Mouse (Mus musculus) stomach, postnatal 0 days (tissue): Measurements from ENCODE around the gene Krt71. TPM values are rescaled to one million over a fixed set of nuclear protein-coding genes. Genes with fewer than 3 reads are reported as not detected.

Source experiments
- ATAC-seq: fragments of 200-750 bp; cut with Nextera tagmentation; 2 replicates; pipeline ENCODE4 v1.8.0; 2017; ENCODE audit not compliant: low FRiP score, low TSS enrichment
- DNase-seq: peaks from one replicate; pipeline ENCODE4 v3.0.0-alpha.2; 2016; ENCODE audit warnings: low spot score
- H3K27ac ChIP-seq: fragments of 300-500 bp; sonication (generic); replicated peaks from 2 replicates; pipeline ENCODE4 v1.5.1; 2014; ENCODE audit warnings: mild to moderate bottlenecking, control low read depth
- H3K27me3 ChIP-seq: fragments of 300-500 bp; sonication (generic); 2 replicates; pipeline ENCODE4 v1.6.1; 2014; ENCODE audit warnings: low read length; ENCODE audit not compliant: control insufficient read depth, insufficient read depth
- H3K36me3 ChIP-seq: fragments of 300-500 bp; sonication (generic); 2 replicates; pipeline ENCODE4 v1.6.1; 2014; ENCODE audit warnings: low read length, mixed read lengths; ENCODE audit not compliant: control insufficient read depth, insufficient read depth
- H3K4me1 ChIP-seq: fragments of 300-500 bp; sonication (generic); replicated peaks from 2 replicates; pipeline ENCODE4 v1.6.1; 2014; ENCODE audit warnings: antibody characterized with exemption; ENCODE audit not compliant: control insufficient read depth, insufficient read depth
- H3K4me2 ChIP-seq: fragments of 300-500 bp; sonication (generic); replicated peaks from 2 replicates; pipeline ENCODE4 v1.6.1; 2014; ENCODE audit warnings: low read depth, mild to moderate bottlenecking, control low read depth, moderate library complexity
- H3K4me3 ChIP-seq: fragments of 300-500 bp; sonication (generic); 2 replicates; pipeline ENCODE4 v1.5.1; 2014; ENCODE audit warnings: low read depth, low read length, control low read depth
- H3K9ac ChIP-seq: fragments of 300-500 bp; sonication (generic); 2 replicates; pipeline ENCODE4 v1.6.1; 2014; ENCODE audit warnings: mild to moderate bottlenecking, low read length, control low read depth, mixed read lengths
- H3K9me3 ChIP-seq: fragments of 300-500 bp; sonication (generic); 2 replicates; pipeline ENCODE4 v1.6.1; 2016; ENCODE audit warnings: low read length; ENCODE audit not compliant: control insufficient read depth
- CTCF ChIP-seq: IDR thresholded peaks from 2 replicates; pipeline ENCODE4 v1.5.1; 2016; ENCODE audit warnings: antibody characterized with exemption, low read depth, mild to moderate bottlenecking, moderate library complexity
- EP300 ChIP-seq: optimal IDR thresholded peaks from 2 replicates; pipeline ENCODE3; 2016; ENCODE audit warnings: antibody characterized with exemption
- WGBS: fragments of 180-500 bp; shearing (Covaris S2); extraction: QIAGEN DNeasy Blood & Tissue Kit; methylation state at CpG from one replicate; pipeline ENCODE4 v1.1.7; 2014; 5-methylcytosine and 5-hydroxymethylcytosine counted together
- polyA plus RNA-seq: library from polyadenylated mRNA; unstranded; fragments of >200 nt; fragmentation: Nextera tagmentation; extraction: Ambion mirVana; gene quantifications from 2 replicates; pipeline ENCODE4 v1.2.1, GENCODE M21; 2015

The Krt71 gene
- polyA plus RNA-seq, 1 experiment from 2014 or later: not detected

- DNase-seq (no peak), ATAC-seq (no peak)
- no peak overlapping the region for H3K4me3 ChIP-seq
- H3K27ac ChIP-seq: peak overlapping the region; percentile 25; the same call in 1 of the 2 replicates
- no peak overlapping the region for H3K4me2 ChIP-seq
- H3K9ac ChIP-seq: no peak overlapping the region
- H3K36me3 ChIP-seq: no peaks in the 10 kb centered on the region
- WGBS: 23% methylated on average over 8 of the region's 8 CpGs
- H3K4me1 ChIP-seq: no peaks in the 10 kb centered on the region
- no peaks in the 10 kb centered on the region for H3K27me3 ChIP-seq
- no peak for TF ChIP-seq CTCF
- TF ChIP-seq EP300: no peak
- no peaks in the 10 kb centered on the region for H3K9me3 ChIP-seq
These were observed 27.3 kb upstream of the Krt71 start for GRCm38 (mm10) chr15:101770226-101770625.

GRCm38 (mm10) chr15:101737786-101738185, 5.1 kb downstream of the Krt71 start:
- Histone ChIP-seq H3K9me3 (no peaks in the 10 kb centered on the region), H3K4me3 (no peak overlapping the region), H3K36me3 (no peaks in the 10 kb centered on the region), H3K9ac (no peak overlapping the region), H3K27ac (no peak overlapping the region), H3K4me2 (no peak overlapping the region), H3K27me3 (no peaks in the 10 kb centered on the region), H3K4me1 (no peaks in the 10 kb centered on the region)
- no peak for DNase-seq
- TF ChIP-seq CTCF (no peak), EP300 (no peak)
- WGBS: 49% methylated on average over 7 of the region's 7 CpGs
- no peak for ATAC-seq

- no peak overlapping the region for H3K4me3 ChIP-seq
- H3K4me1 ChIP-seq: no peaks in the 10 kb centered on the region
- no peak for ATAC-seq
- H3K9me3 ChIP-seq: no peaks in the 10 kb centered on the region
- H3K27me3 ChIP-seq: no peaks in the 10 kb centered on the region
- no peak overlapping the region for H3K27ac ChIP-seq
- H3K9ac ChIP-seq: no peak overlapping the region
- TF ChIP-seq CTCF (no peak), EP300 (no peak)
- H3K36me3 ChIP-seq: no peaks in the 10 kb centered on the region
- no peak for DNase-seq
- no peak overlapping the region for H3K4me2 ChIP-seq
These were observed 12.3 kb downstream of the Krt71 start for GRCm38 (mm10) chr15:101730653-101731052.

- DNase-seq (no peak), ATAC-seq (no peak)
- H3K4me3 ChIP-seq: no peak overlapping the region
- TF ChIP-seq EP300 (no peak), CTCF (no peak)
- H3K27ac ChIP-seq: no peak overlapping the region
- no peaks in the 10 kb centered on the region for H3K27me3 ChIP-seq
- no peaks in the 10 kb centered on the region for H3K36me3 ChIP-seq
- H3K9me3 ChIP-seq: no peaks in the 10 kb centered on the region
- WGBS: 44% methylated on average over 5 of the region's 5 CpGs
- no peaks in the 10 kb centered on the region for H3K4me1 ChIP-seq
- H3K9ac ChIP-seq: no peak overlapping the region
- H3K4me2 ChIP-seq: no peak overlapping the region
These were observed 18.2 kb downstream of the Krt71 start for GRCm38 (mm10) chr15:101724686-101725085.

GRCm38 (mm10) chr15:101715831-101716230, 27.1 kb downstream of the Krt71 start:
- Histone ChIP-seq H3K4me2 (no peak overlapping the region), H3K27me3 (no peaks in the 10 kb centered on the region), H3K36me3 (no peaks in the 10 kb centered on the region), H3K9ac (no peak overlapping the region), H3K4me3 (no peak overlapping the region), H3K4me1 (no peaks in the 10 kb centered on the region), H3K27ac (no peak overlapping the region; the same call in 1 of the 2 replicates), H3K9me3 (no peaks in the 10 kb centered on the region)
- 58% methylated on average over 3 of the region's 3 CpGs for WGBS
- ATAC-seq: no peak
- TF ChIP-seq CTCF (no peak), EP300 (no peak)
- no peak for DNase-seq

- no peak for DNase-seq
- Histone ChIP-seq H3K36me3 (no peaks in the 10 kb centered on the region), H3K9ac (no peak overlapping the region), H3K9me3 (no peaks in the 10 kb centered on the region), H3K4me2 (no peak overlapping the region), H3K4me1 (no peaks in the 10 kb centered on the region), H3K4me3 (no peak overlapping the region), H3K27me3 (no peaks in the 10 kb centered on the region), H3K27ac (peak overlapping the region; percentile 56)
- WGBS: 63% methylated on average over 5 of the region's 5 CpGs
- no peak for TF ChIP-seq EP300
- no peak for ATAC-seq
These were observed 28.6 kb downstream of the Krt71 start for GRCm38 (mm10) chr15:101714356-101714755.
